Mouse (Mus musculus) forebrain, postnatal 0 days (tissue): ENCODE data around the gene Ddah1. TPM values are rescaled to one million over a fixed set of nuclear protein-coding genes. Genes with fewer than 3 reads are reported as not detected.

Experiments used
- ATAC-seq: fragments of 200-750 bp; cut with Nextera tagmentation; 2 replicates; pipeline ENCODE4 v1.8.0; 2017; ENCODE audit warnings: mild to moderate bottlenecking, moderate library complexity
- DNase-seq: peaks from one replicate; pipeline ENCODE4 v3.0.0-alpha.2; 2015
- H3K27ac ChIP-seq: fragments of 300-500 bp; sonication (generic); 2 replicates; pipeline ENCODE4 v1.5.1; 2014; ENCODE audit warnings: low read depth, mild to moderate bottlenecking, antibody characterized with exemption, low read length, moderate library complexity, mixed read lengths
- H3K27me3 ChIP-seq: fragments of 300-500 bp; sonication (generic); 2 replicates; pipeline ENCODE4 v1.6.1; 2014; ENCODE audit warnings: mild to moderate bottlenecking, low read length, mixed read lengths; ENCODE audit not compliant: insufficient read depth
- H3K36me3 ChIP-seq: fragments of 300-500 bp; sonication (generic); 2 replicates; pipeline ENCODE4 v1.6.1; 2014; ENCODE audit warnings: mild to moderate bottlenecking, moderate library complexity; ENCODE audit not compliant: insufficient read depth
- H3K4me1 ChIP-seq: fragments of 300-500 bp; sonication (generic); 2 replicates; pipeline ENCODE4 v1.6.1; 2014; ENCODE audit warnings: antibody characterized with exemption; ENCODE audit not compliant: insufficient read depth
- H3K4me2 ChIP-seq: fragments of 300-500 bp; sonication (generic); 2 replicates; pipeline ENCODE4 v1.6.1; 2014; ENCODE audit warnings: low read depth, mild to moderate bottlenecking, moderate library complexity
- H3K4me3 ChIP-seq: fragments of 300-500 bp; sonication (generic); 2 replicates; pipeline ENCODE4 v1.5.1; 2014; ENCODE audit warnings: low read depth, low read length, mixed read lengths
- H3K9ac ChIP-seq: fragments of 300-500 bp; sonication (generic); 2 replicates; pipeline ENCODE4 v1.6.1; 2014; ENCODE audit warnings: mild to moderate bottlenecking
- H3K9me3 ChIP-seq: fragments of 300-500 bp; sonication (generic); 2 replicates; pipeline ENCODE4 v1.6.1; 2016; ENCODE audit warnings: low read length
- CTCF ChIP-seq: sonication (generic); IDR thresholded peaks from 2 replicates; pipeline ENCODE4 v1.5.1; 2016; ENCODE audit warnings: antibody characterized with exemption, control low read depth, low read depth
- WGBS: fragments of 180-500 bp; shearing (Covaris S2); extraction: QIAGEN DNeasy Blood & Tissue Kit; methylation state at CpG from one replicate; pipeline ENCODE4 v1.1.7; 2014; 5-methylcytosine and 5-hydroxymethylcytosine counted together
- polyA plus RNA-seq: library from polyadenylated mRNA; unstranded; fragments of >200 nt; fragmentation: Nextera tagmentation; extraction: Ambion mirVana; gene quantifications from 2 replicates; pipeline ENCODE4 v1.2.1, GENCODE M21; 2015
- total RNA-seq: library from RNA; depleted of rRNA; stranded (reverse); fragments of >200 nt; gene quantifications from 2 replicates; pipeline ENCODE4 v1.2.3, GENCODE M21; 2014

Ddah1 gene
- total and polyA plus RNA-seq, 2 experiments from 2014 or later: 147 to 206 TPM

DNA sequence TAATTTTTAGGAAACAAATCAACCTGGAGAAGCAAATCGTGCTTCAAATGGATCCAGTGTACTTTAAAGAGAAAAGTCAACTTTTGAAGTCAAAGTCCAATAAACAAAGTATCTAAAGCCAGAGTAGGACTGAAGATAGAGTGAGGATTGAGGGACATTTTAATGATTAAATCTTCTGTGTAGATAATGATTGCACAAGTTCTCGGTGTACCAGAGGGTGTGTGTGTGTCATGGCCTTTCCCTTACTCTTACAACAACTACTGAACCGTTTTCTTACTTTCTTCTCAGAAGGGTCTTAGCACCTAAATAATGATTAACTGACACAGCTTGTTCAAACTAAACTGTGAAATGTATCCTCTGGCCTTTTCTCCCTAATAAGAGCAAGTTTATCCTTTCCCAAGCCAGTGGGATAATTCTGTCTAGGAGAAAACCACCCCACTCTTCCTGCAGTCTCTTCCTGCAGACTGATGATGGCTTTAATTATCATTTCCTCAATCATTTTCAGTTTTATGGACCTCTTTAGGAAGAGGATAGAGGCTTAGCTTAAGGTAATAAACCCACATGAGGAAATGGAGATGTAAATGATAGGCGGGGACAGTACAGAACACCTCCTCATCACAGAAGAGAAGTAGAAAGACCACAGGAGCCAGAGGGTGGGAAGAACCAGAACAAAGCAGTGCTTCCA lies 4.6 kb downstream of the Ddah1 start:
- no peak for TF ChIP-seq CTCF
- Histone ChIP-seq H3K9me3 (no peaks in the 10 kb centered on the region), H3K36me3 (no peaks in the 10 kb centered on the region), H3K4me2 (no peak overlapping the region), H3K4me1 (peaks cover 15% of the 10 kb centered on the region; the same call in 1 of the 2 replicates), H3K4me3 (no peak overlapping the region), H3K27ac (no peak overlapping the region), H3K27me3 (no peaks in the 10 kb centered on the region; the same call in 1 of the 2 replicates), H3K9ac (no peak overlapping the region)
- no peak for ATAC-seq
- 95% methylated on average over 4 of the region's 4 CpGs for WGBS
- DNase-seq: no peak

DNA sequence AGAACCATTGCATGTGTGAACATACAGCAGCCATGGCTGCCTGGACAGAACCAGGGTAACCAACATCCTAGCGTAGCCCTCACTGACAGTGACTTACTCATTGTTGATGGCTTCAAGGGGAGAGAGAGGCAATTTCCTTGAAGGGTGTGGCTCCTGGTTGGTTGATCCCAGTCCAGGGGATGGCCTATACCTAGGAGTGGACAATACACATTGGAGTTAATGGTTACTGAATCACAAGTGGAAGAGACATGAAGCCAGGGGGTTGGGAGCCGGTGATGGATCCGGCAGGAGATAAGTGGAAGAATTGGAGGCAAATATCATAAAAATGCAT lies 5.1 kb downstream of the Ddah1 start:
- no peak overlapping the region for H3K4me3 ChIP-seq
- H3K4me2 ChIP-seq: no peak overlapping the region
- H3K9me3 ChIP-seq: no peaks in the 10 kb centered on the region
- peaks cover 15% of the 10 kb centered on the region; the same call in 1 of the 2 replicates for H3K4me1 ChIP-seq
- H3K9ac ChIP-seq: no peak overlapping the region
- H3K36me3 ChIP-seq: no peaks in the 10 kb centered on the region
- no peaks in the 10 kb centered on the region; the same call in 1 of the 2 replicates for H3K27me3 ChIP-seq
- no peak overlapping the region for H3K27ac ChIP-seq
- no peak for TF ChIP-seq CTCF
- no peak for DNase-seq
- ATAC-seq: no peak
- 96% methylated on average over 3 of the region's 3 CpGs for WGBS

DNA sequence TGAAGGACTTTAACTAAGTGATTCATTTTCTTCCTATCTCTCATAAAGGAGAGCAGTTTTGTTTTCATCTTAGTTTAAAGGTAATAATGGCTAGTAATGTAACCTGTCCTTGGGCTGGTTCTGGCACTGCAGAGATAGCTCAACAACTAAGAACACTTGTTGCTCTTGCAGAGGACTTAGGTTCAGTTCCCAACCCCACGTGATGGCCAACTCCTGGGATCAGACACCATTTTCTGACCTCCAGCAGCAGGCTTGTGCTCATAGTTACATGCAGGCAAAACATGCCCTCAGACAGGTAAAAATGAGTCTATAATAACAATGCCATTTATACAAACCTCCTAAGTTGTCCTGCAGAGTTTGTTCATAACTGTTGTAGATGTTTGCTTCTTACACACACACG lies 5.9 kb downstream of the Ddah1 start:
- Histone ChIP-seq H3K27me3 (no peaks in the 10 kb centered on the region; the same call in 1 of the 2 replicates), H3K9me3 (no peaks in the 10 kb centered on the region), H3K4me2 (no peak overlapping the region), H3K4me1 (peaks cover 12% of the 10 kb centered on the region; the same call in 1 of the 2 replicates), H3K27ac (no peak overlapping the region), H3K36me3 (no peaks in the 10 kb centered on the region), H3K4me3 (no peak overlapping the region), H3K9ac (no peak overlapping the region)
- ATAC-seq (no peak), DNase-seq (no peak)
- TF ChIP-seq CTCF: no peak
- WGBS: 87% methylated on average over 2 of the region's 2 CpGs

GRCm38 (mm10) chr3:145768439-145768838 lies 10.0 kb downstream of the Ddah1 start:
- WGBS: 93% methylated on average over 4 of the region's 4 CpGs
- no peak overlapping the region for H3K4me2 ChIP-seq
- no peak overlapping the region for H3K4me3 ChIP-seq
- no peak for ATAC-seq
- TF ChIP-seq CTCF: no peak
- H3K4me1 ChIP-seq: no peaks in the 10 kb centered on the region
- no peak overlapping the region for H3K27ac ChIP-seq
- no peak for DNase-seq
- no peaks in the 10 kb centered on the region for H3K36me3 ChIP-seq
- no peak overlapping the region for H3K9ac ChIP-seq
- no peaks in the 10 kb centered on the region for H3K9me3 ChIP-seq
- H3K27me3 ChIP-seq: no peaks in the 10 kb centered on the region; the same call in 1 of the 2 replicates

DNA sequence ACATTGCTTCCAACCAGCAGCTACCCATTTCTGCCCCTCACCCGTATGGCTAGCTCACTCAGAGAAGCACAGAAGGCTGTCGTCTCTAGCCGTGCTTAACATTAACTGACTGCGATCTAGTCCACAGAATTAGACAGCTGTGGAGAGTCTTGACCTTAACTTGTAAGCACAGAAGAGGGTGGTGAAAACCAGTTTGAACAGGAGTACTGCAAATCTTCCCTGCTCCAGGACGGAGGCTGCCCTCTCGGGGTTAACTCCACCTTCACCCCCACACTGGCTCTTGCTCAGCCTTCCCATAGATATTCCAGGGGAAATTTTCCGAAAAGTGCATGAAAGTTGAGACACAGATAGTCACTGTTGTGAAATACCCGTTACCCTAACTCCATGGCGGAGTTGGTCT lies 14.9 kb downstream of the Ddah1 start:
- Histone ChIP-seq H3K36me3 (no peaks in the 10 kb centered on the region), H3K27ac (no peak overlapping the region), H3K4me1 (no peaks in the 10 kb centered on the region), H3K27me3 (no peaks in the 10 kb centered on the region), H3K9ac (no peak overlapping the region), H3K4me2 (no peak overlapping the region), H3K4me3 (no peak overlapping the region), H3K9me3 (no peaks in the 10 kb centered on the region)
- no peak for DNase-seq
- WGBS: 95% methylated on average over 9 of the region's 9 CpGs
- no peak for ATAC-seq
- no peak for TF ChIP-seq CTCF

GRCm38 (mm10) chr3:145774336-145774735 lies 15.9 kb downstream of the Ddah1 start:
- Histone ChIP-seq H3K36me3 (no peaks in the 10 kb centered on the region), H3K4me3 (no peak overlapping the region), H3K27ac (no peak overlapping the region), H3K9ac (no peak overlapping the region), H3K4me2 (no peak overlapping the region), H3K4me1 (no peaks in the 10 kb centered on the region), H3K9me3 (no peaks in the 10 kb centered on the region), H3K27me3 (no peaks in the 10 kb centered on the region)
- no peak for ATAC-seq
- WGBS: 86% methylated on average over 7 of the region's 7 CpGs
- no peak for DNase-seq
- TF ChIP-seq CTCF: no peak

GRCm38 (mm10) chr3:145775236-145775635 lies 16.8 kb downstream of the Ddah1 start:
- DNase-seq (no peak), ATAC-seq (no peak)
- Histone ChIP-seq H3K36me3 (no peaks in the 10 kb centered on the region), H3K4me3 (no peak overlapping the region), H3K9ac (no peak overlapping the region), H3K27ac (no peak overlapping the region), H3K9me3 (no peaks in the 10 kb centered on the region), H3K4me2 (no peak overlapping the region), H3K4me1 (no peaks in the 10 kb centered on the region), H3K27me3 (no peaks in the 10 kb centered on the region)
- WGBS: 48% methylated on average over 5 of the region's 5 CpGs
- TF ChIP-seq CTCF: no peak
